Mouse (Mus musculus): ENCODE data around the gene Scyl2. TPM values are rescaled to one million over a fixed set of nuclear protein-coding genes. Genes with fewer than 3 reads are reported as not detected.
A peak's percentile ranks its signal among the peaks of the same experiment; 100 is the strongest.

The Scyl2 gene
- 10 to 100 TPM; 15.4 to 16.2 TPM for total RNA-seq (2021)
- polyA plus RNA-seq (2012; rRNA removed) = 8.2 and 14.3 TPM in 2 replicates
- long read RNA-seq, partial matches to known transcripts = 0 of 1 reads
- long read RNA-seq, other reads (novel, unspliced or antisense) = 1 of 1 reads

DNA sequence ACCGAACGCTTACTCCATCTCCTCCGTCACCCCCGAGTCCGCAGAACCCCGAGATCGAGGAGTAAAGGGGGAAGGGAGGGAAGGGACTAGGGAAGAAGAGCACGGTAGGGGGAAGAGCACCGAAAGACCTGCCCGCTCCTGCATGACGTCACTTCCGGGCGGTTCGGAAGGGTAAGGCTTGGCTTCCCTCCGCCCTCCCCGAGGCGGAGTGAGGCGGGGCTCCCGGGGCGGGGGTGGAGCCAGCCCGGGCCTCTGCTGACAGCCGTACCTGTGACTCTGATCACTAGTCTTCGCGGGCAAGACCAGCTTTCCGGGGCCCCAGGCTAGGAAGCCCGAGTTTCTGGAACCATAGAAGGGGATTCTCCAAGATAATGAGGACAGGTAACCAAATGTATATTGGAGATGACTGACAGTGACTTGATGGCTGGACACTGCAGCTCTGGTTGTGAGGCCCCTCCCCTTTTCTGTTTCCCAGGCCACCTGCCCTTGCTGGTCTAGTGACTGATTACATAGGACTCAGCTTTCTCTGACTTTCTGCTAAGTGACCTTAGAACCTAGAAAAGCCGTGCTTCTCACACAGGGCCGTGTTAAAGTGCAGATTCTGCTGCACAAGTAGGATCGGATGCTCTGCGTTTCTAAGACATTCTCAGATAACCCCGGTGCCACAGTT, at the start of gene Scyl2:
TSS of gene Scyl2 (minus strand) at position 147 of the 670 bp plus-strand sequence.
- WGBS = 2% methylated on average over 31 of the region's 31 CpGs
- peak; percentile 81 for TF ChIP-seq POLR2A (IDR thresholded peaks at IDR 0.05; ENCODE audit: insufficient read depth, low read depth, low read length)
- no peak for TF ChIP-seq EP300 (IDR thresholded peaks at IDR 0.05; ENCODE audit: insufficient read depth, low read depth, low read length)
- no peak for TF ChIP-seq CTCF (IDR thresholded peaks at IDR 0.05)
- intact Hi-C loops (cut with DNase I) = loop anchor here (2.0 kb wide), 1 partner anchor 47 kb away; the partner anchor contains the start of gene Actr6

GRCm38 (mm10) chr10:89732001-89732794, 46.1 kb upstream of the Scyl2 start, which contains the start of gene Actr6:
Gene Actr6 (minus strand): TSS chr10:89732295.
- TF ChIP-seq EP300 (IDR thresholded peaks at IDR 0.05; ENCODE audit: insufficient read depth, low read depth, low read length) (no peak), POLR2A (IDR thresholded peaks at IDR 0.05; ENCODE audit: insufficient read depth, low read depth, low read length) (peak; percentile 90)
- DNase-seq = peak; percentile 94 to 95
- H3K79me2 ChIP-seq (replicated peaks; ENCODE audit: control insufficient read depth, insufficient read depth, low read length) = no peaks in the 10 kb centered on the region
- H3K4me1 ChIP-seq (ENCODE audit: control insufficient read depth, insufficient read depth, low read length) = peaks cover 5% of the 10 kb centered on the region
- H3K27me3 ChIP-seq (ENCODE audit: control insufficient read depth, insufficient read depth, low read length) = no peaks in the 10 kb centered on the region
- H3K27ac ChIP-seq = peak within 1 kb of the TSS; percentile 51
- no peaks in the 10 kb centered on the region for H3K36me3 ChIP-seq (ENCODE audit: control insufficient read depth, insufficient read depth, low read length)
- H3K4me3 ChIP-seq = peak within 1 kb of the TSS; percentile 94
- H3K9ac ChIP-seq (ENCODE audit: low read depth, low read length) = peak within 1 kb of the TSS; percentile 86
- intact Hi-C loops (cut with DNase I) = loop anchor here (2.0 kb wide), 1 partner anchor 45 kb away; the partner anchor contains the start of gene Scyl2
- under 1% methylated on average over 49 of the region's 49 CpGs for WGBS

More for the DNA sequence above, at the start of gene Scyl2:
- Histone ChIP-seq H3K9ac (ENCODE audit: low read depth, low read length) (peak within 1 kb of the TSS; percentile 74), H3K27me3 (ENCODE audit: control insufficient read depth, insufficient read depth, low read length) (no peaks in the 10 kb centered on the region), H3K4me3 (peak within 1 kb of the TSS; percentile 87), H3K36me3 (ENCODE audit: control insufficient read depth, insufficient read depth, low read length) (peaks cover 2% of the 10 kb centered on the region; the same call in 1 of the 2 replicates), H3K27ac (peak within 1 kb of the TSS; percentile 89), H3K4me1 (ENCODE audit: control insufficient read depth, insufficient read depth, low read length) (no peaks in the 10 kb centered on the region; the same call in 1 of the 2 replicates), H3K79me2 (replicated peaks; ENCODE audit: control insufficient read depth, insufficient read depth, low read length) (peaks cover 4% of the 10 kb centered on the region)
- DNase-seq = peak; percentile 95 to 97

GRCm38 (mm10) chr10:89731341-89731740, 45.3 kb upstream of the Scyl2 start:
- peak overlapping the region; percentile 94 for H3K4me3 ChIP-seq
- no peaks in the 10 kb centered on the region for H3K79me2 ChIP-seq (replicated peaks; ENCODE audit: control insufficient read depth, insufficient read depth, low read length)
- TF ChIP-seq EP300 (IDR thresholded peaks at IDR 0.05; ENCODE audit: insufficient read depth, low read depth, low read length) (no peak), POLR2A (IDR thresholded peaks at IDR 0.05; ENCODE audit: insufficient read depth, low read depth, low read length) (no peak), CTCF (IDR thresholded peaks at IDR 0.05) (no peak)
- H3K27ac ChIP-seq = no peak overlapping the region; the same call in 1 of the 2 replicates
- intact Hi-C loops (cut with DNase I) = no loop called here
- no peak overlapping the region for H3K9ac ChIP-seq (ENCODE audit: low read depth, low read length)
- H3K27me3 ChIP-seq (ENCODE audit: control insufficient read depth, insufficient read depth, low read length) = no peaks in the 10 kb centered on the region
- H3K4me1 ChIP-seq (ENCODE audit: control insufficient read depth, insufficient read depth, low read length) = peaks cover 5% of the 10 kb centered on the region
- DNase-seq = no peak
- WGBS = 6% methylated on average over 5 of the region's 5 CpGs
- H3K36me3 ChIP-seq (ENCODE audit: control insufficient read depth, insufficient read depth, low read length) = no peaks in the 10 kb centered on the region

GRCm38 (mm10) chr10:89730386-89730785, 44.3 kb upstream of the Scyl2 start:
- Histone ChIP-seq H3K9ac (ENCODE audit: low read depth, low read length) (no peak overlapping the region), H3K4me1 (ENCODE audit: control insufficient read depth, insufficient read depth, low read length) (peaks cover 5% of the 10 kb centered on the region), H3K27ac (no peak overlapping the region), H3K79me2 (replicated peaks; ENCODE audit: control insufficient read depth, insufficient read depth, low read length) (no peaks in the 10 kb centered on the region), H3K27me3 (ENCODE audit: control insufficient read depth, insufficient read depth, low read length) (no peaks in the 10 kb centered on the region), H3K4me3 (no peak overlapping the region), H3K36me3 (ENCODE audit: control insufficient read depth, insufficient read depth, low read length) (no peaks in the 10 kb centered on the region)
- DNase-seq = no peak
- WGBS = 62% methylated on average over 6 of the region's 6 CpGs
- TF ChIP-seq CTCF (IDR thresholded peaks at IDR 0.05) = no peak
- no peak for TF ChIP-seq EP300 (IDR thresholded peaks at IDR 0.05; ENCODE audit: insufficient read depth, low read depth, low read length)
- no peak for TF ChIP-seq POLR2A (IDR thresholded peaks at IDR 0.05; ENCODE audit: insufficient read depth, low read depth, low read length)
- intact Hi-C loops (cut with DNase I) = no loop called here

- H3K79me2 ChIP-seq (replicated peaks; ENCODE audit: control insufficient read depth, insufficient read depth, low read length) = no peaks in the 10 kb centered on the region
- TF ChIP-seq EP300 (IDR thresholded peaks at IDR 0.05; ENCODE audit: insufficient read depth, low read depth, low read length) (no peak), POLR2A (IDR thresholded peaks at IDR 0.05; ENCODE audit: insufficient read depth, low read depth, low read length) (no peak), CTCF (IDR thresholded peaks at IDR 0.05) (no peak)
- no peak overlapping the region for H3K27ac ChIP-seq
- no peaks in the 10 kb centered on the region for H3K4me1 ChIP-seq (ENCODE audit: control insufficient read depth, insufficient read depth, low read length)
- 88% methylated on average over 14 of the region's 14 CpGs for WGBS
- peaks cover 2% of the 10 kb centered on the region; the same call in 1 of the 2 replicates for H3K36me3 ChIP-seq (ENCODE audit: control insufficient read depth, insufficient read depth, low read length)
- no peak overlapping the region for H3K4me3 ChIP-seq
- no peaks in the 10 kb centered on the region for H3K27me3 ChIP-seq (ENCODE audit: control insufficient read depth, insufficient read depth, low read length)
- H3K9ac ChIP-seq (ENCODE audit: low read depth, low read length) = no peak overlapping the region
- intact Hi-C loops (cut with DNase I) = no loop called here
- no peak for DNase-seq
These were observed 36.4 kb upstream of the Scyl2 start for GRCm38 (mm10) chr10:89722247-89723195.
